Mouse (Mus musculus) T-helper 2 cell (primary cell): ENCODE data around the gene Tmem185b.

Source experiments
- in situ Hi-C: fragments of 300-600 bp; cut with MboI, MseI; formaldehyde crosslinking; loops from one replicate; pipeline ENCODE4 v1.15.1; 2025; ENCODE audit warnings: high pct_unique_total_duplicates

Tmem185b gene

GRCm38 (mm10) chr1:119525689-119526591, at the start of gene Tmem185b:
Gene Tmem185b, plus strand, starts transcription at chr1:119526160.
- in situ Hi-C loops, result no loop called here

GRCm38 (mm10) chr1:119476905-119477353, 49.0 kb upstream of the Tmem185b start:
- in situ Hi-C loops, result no loop called here

- in situ Hi-C loops, result no loop called here
Measured at GRCm38 (mm10) chr1:119479641-119480040, 46.3 kb upstream of the Tmem185b start.

GRCm38 (mm10) chr1:119480678-119481077, 45.3 kb upstream of the Tmem185b start:
- in situ Hi-C loops, result no loop called here

GRCm38 (mm10) chr1:119481205-119481932, 44.6 kb upstream of the Tmem185b start:
- in situ Hi-C loops, result no loop called here

- in situ Hi-C loops, result no loop called here
Measured at GRCm38 (mm10) chr1:119482891-119483290, 43.1 kb upstream of the Tmem185b start.

GRCm38 (mm10) chr1:119484457-119484856, 41.5 kb upstream of the Tmem185b start:
- in situ Hi-C loops, result no loop called here

- in situ Hi-C loops, result no loop called here
Measured at GRCm38 (mm10) chr1:119485825-119486224, 40.1 kb upstream of the Tmem185b start.

- in situ Hi-C loops, result no loop called here
Measured at GRCm38 (mm10) chr1:119487917-119488590, 37.9 kb upstream of the Tmem185b start.

- in situ Hi-C loops, result no loop called here
Measured at GRCm38 (mm10) chr1:119490765-119491164, 35.2 kb upstream of the Tmem185b start.

- in situ Hi-C loops, result no loop called here
Measured at GRCm38 (mm10) chr1:119492097-119492496, 33.9 kb upstream of the Tmem185b start.

GRCm38 (mm10) chr1:119492505-119492904, 33.5 kb upstream of the Tmem185b start:
- in situ Hi-C loops, result no loop called here

GRCm38 (mm10) chr1:119494024-119494711, 31.8 kb upstream of the Tmem185b start:
- in situ Hi-C loops, result no loop called here

- in situ Hi-C loops, result no loop called here
Measured at GRCm38 (mm10) chr1:119494712-119495395, 31.1 kb upstream of the Tmem185b start.

GRCm38 (mm10) chr1:119495396-119495775, 30.6 kb upstream of the Tmem185b start:
- in situ Hi-C loops, result no loop called here

- in situ Hi-C loops, result no loop called here
Measured at GRCm38 (mm10) chr1:119497346-119498004, 28.5 kb upstream of the Tmem185b start.

- in situ Hi-C loops, result no loop called here
Measured at GRCm38 (mm10) chr1:119498536-119499231, 27.3 kb upstream of the Tmem185b start.

GRCm38 (mm10) chr1:119499456-119499855, 26.5 kb upstream of the Tmem185b start:
- in situ Hi-C loops, result no loop called here

GRCm38 (mm10) chr1:119501881-119502280, 24.1 kb upstream of the Tmem185b start:
- in situ Hi-C loops, result loop anchor here (10.0 to 25.0 kb wide), 2 partner anchors 1037 to 1190 kb away; partner anchors contain the start of genes Nifk and Tsn
